Mouse (Mus musculus): ENCODE measurements around the gene Shq1. TPM values are rescaled to one million over a fixed set of nuclear protein-coding genes. Genes with fewer than 3 reads are reported as not detected.

Gene Shq1
- polyA plus RNA-seq, 1 experiment from 2014 or later = 12.5 TPM

DNA sequence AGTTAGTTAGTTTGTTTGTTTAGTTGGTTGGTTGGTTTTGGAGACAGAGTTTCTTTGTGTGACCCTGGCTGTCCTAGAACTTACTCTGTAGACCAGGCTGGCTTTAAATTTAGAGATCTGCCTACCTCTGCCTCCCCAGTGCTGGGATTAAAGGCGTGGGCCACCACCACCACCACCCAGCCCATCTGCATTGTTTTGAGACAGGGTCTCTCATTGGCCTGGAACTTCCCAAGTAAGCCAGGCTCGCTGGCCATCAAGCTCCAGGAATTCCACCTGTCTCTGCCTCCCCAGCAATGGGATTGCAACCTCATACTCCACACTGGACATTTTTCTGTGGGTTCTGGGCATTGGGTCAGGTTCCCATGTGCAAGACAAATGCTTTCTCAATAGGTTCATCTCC is 15.4 kb upstream of the Shq1 start:
- no peak overlapping the region for H3K9ac ChIP-seq (ENCODE audit: low read depth, low read length)
- no peak overlapping the region for H3K27ac ChIP-seq (replicated peaks; ENCODE audit: low read depth, low read length)
- H3K9me3 ChIP-seq (ENCODE audit: control insufficient read depth, low read length) = no peaks in the 10 kb centered on the region
- no peaks in the 10 kb centered on the region for H3K36me3 ChIP-seq (ENCODE audit: control insufficient read depth, insufficient read depth, low read length)
- H3K4me1 ChIP-seq (ENCODE audit: control insufficient read depth, insufficient read depth, low read length) = no peaks in the 10 kb centered on the region
- H3K4me2 ChIP-seq (ENCODE audit: low read depth, low read length) = no peak overlapping the region
- whole genome bisulfite sequencing = 76% methylated on average over 2 of the region's 2 CpGs
- ATAC-seq (ENCODE audit: low read depth) (no peak), DNase-seq (ENCODE audit: low spot score) (no peak)
- H3K4me3 ChIP-seq (ENCODE audit: low read depth, low read length) = no peak overlapping the region
- no peaks in the 10 kb centered on the region for H3K27me3 ChIP-seq (replicated peaks; ENCODE audit: control insufficient read depth, insufficient read depth, low read length)

DNA sequence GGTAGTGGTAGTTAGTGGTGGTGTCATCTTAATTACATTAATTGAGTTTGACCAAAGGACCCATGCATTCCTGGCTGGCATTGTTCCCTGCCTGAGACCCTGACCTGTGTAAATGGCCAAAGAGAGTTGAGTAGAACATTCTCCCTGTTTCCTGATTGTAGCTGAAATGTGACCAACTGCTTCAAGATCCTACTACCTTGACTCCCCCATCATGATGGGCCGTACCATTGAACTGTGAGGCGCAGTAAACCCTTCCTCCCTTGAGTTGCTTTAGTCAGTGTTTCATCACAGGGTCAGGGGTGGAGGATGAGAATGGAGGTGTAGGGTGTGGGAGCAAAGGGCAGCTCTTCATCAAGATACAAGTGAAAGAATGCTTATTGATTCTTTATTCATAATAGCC is 7.7 kb upstream of the Shq1 start:
- Histone ChIP-seq H3K4me2 (ENCODE audit: low read depth, low read length) (no peak overlapping the region), H3K36me3 (ENCODE audit: control insufficient read depth, insufficient read depth, low read length) (no peaks in the 10 kb centered on the region), H3K27ac (replicated peaks; ENCODE audit: low read depth, low read length) (no peak overlapping the region), H3K9me3 (ENCODE audit: control insufficient read depth, low read length) (no peaks in the 10 kb centered on the region), H3K4me3 (ENCODE audit: low read depth, low read length) (no peak overlapping the region), H3K9ac (ENCODE audit: low read depth, low read length) (no peak overlapping the region), H3K27me3 (replicated peaks; ENCODE audit: control insufficient read depth, insufficient read depth, low read length) (no peaks in the 10 kb centered on the region), H3K4me1 (ENCODE audit: control insufficient read depth, insufficient read depth, low read length) (no peaks in the 10 kb centered on the region)
- DNase-seq (ENCODE audit: low spot score) = no peak
- ATAC-seq (ENCODE audit: low read depth) = no peak
- 91% methylated on average over 2 of the region's 2 CpGs for WGBS

DNA sequence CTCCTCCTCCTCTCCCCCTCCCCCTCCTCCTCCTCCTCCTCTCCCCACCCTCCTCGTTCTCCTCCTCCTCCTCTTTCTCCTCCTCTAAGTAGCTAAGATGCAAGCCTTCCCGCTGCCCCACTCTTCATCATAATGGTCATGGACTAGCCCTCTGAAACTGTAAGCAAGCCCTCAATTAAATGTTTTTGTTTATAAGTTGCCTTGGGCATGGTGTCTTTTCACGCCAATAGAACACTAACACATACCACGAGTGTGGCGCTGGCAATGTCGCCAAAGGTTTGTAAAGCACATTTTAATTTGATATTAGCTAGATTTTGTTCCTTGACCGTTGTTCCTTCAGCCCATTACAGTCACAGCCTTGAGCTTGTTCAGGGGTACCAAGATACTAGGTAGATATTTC is 5.5 kb upstream of the Shq1 start:
- no peak overlapping the region for H3K27ac ChIP-seq (replicated peaks; ENCODE audit: low read depth, low read length)
- no peaks in the 10 kb centered on the region for H3K36me3 ChIP-seq (ENCODE audit: control insufficient read depth, insufficient read depth, low read length)
- H3K27me3 ChIP-seq (replicated peaks; ENCODE audit: control insufficient read depth, insufficient read depth, low read length) = no peaks in the 10 kb centered on the region
- H3K4me1 ChIP-seq (ENCODE audit: control insufficient read depth, insufficient read depth, low read length) = peaks cover 2% of the 10 kb centered on the region; the same call in 1 of the 2 replicates
- no peak overlapping the region for H3K4me3 ChIP-seq (ENCODE audit: low read depth, low read length)
- H3K4me2 ChIP-seq (ENCODE audit: low read depth, low read length) = no peak overlapping the region
- ATAC-seq (ENCODE audit: low read depth) (no peak), DNase-seq (ENCODE audit: low spot score) (no peak)
- no peak overlapping the region for H3K9ac ChIP-seq (ENCODE audit: low read depth, low read length)
- WGBS = 89% methylated on average over 7 of the region's 7 CpGs
- H3K9me3 ChIP-seq (ENCODE audit: control insufficient read depth, low read length) = no peaks in the 10 kb centered on the region

DNA sequence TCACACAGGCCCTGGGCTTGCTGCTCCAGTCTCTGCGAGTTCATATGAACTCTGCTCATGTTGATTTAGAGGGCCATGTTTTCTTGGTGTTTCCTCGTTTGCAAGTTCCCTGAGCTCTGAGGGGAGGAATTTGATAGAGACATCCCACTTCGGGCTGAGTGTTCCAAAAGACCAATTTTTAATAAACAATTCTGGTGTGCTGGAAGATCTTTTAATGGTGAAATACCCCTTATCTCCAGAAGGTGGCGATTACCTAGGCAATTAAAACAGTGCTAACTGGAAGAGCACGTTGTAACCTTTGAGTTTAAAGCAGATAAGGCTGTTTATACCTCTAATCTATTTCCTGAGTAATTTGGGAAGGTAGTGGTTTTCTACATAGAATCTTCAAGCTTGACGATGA is 4.0 kb upstream of the Shq1 start:
- Histone ChIP-seq H3K4me3 (ENCODE audit: low read depth, low read length) (no peak overlapping the region), H3K4me1 (ENCODE audit: control insufficient read depth, insufficient read depth, low read length) (peaks cover 4% of the 10 kb centered on the region; the same call in 1 of the 2 replicates), H3K27me3 (replicated peaks; ENCODE audit: control insufficient read depth, insufficient read depth, low read length) (no peaks in the 10 kb centered on the region), H3K36me3 (ENCODE audit: control insufficient read depth, insufficient read depth, low read length) (no peaks in the 10 kb centered on the region), H3K27ac (replicated peaks; ENCODE audit: low read depth, low read length) (no peak overlapping the region), H3K4me2 (ENCODE audit: low read depth, low read length) (no peak overlapping the region), H3K9ac (ENCODE audit: low read depth, low read length) (no peak overlapping the region), H3K9me3 (ENCODE audit: control insufficient read depth, low read length) (no peaks in the 10 kb centered on the region)
- WGBS = 27% methylated on average over 6 of the region's 6 CpGs
- DNase-seq (ENCODE audit: low spot score) = peak; percentile 52
- ATAC-seq (ENCODE audit: low read depth) = no peak

DNA sequence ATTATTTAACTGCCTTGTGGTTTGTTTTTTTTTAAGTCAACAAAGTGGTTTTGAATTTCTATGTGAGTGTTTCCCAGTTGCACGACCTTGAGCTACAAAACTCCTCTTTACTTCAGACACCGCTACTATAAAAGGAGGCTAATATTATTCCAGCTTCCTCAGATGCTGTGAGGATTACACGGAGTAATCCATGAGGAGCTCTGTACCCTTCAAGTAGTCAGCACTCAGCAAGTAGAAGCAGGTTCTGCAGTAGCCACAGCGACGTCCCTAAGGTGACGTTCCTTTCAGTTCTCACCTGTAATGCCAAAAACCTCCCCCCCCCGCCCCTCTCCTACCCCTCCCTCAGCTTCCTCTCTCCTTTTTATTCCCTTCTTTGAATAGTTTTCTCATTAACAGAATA is 444 bp upstream of the Shq1 start:
- ATAC-seq (ENCODE audit: low read depth) (no peak), DNase-seq (ENCODE audit: low spot score) (no peak)
- H3K9me3 ChIP-seq (ENCODE audit: control insufficient read depth, low read length) = no peaks in the 10 kb centered on the region
- no peaks in the 10 kb centered on the region for H3K27me3 ChIP-seq (replicated peaks; ENCODE audit: control insufficient read depth, insufficient read depth, low read length)
- no peak overlapping the region for H3K27ac ChIP-seq (replicated peaks; ENCODE audit: low read depth, low read length)
- H3K4me1 ChIP-seq (ENCODE audit: control insufficient read depth, insufficient read depth, low read length) = peaks cover 4% of the 10 kb centered on the region; the same call in 1 of the 2 replicates
- no peaks in the 10 kb centered on the region for H3K36me3 ChIP-seq (ENCODE audit: control insufficient read depth, insufficient read depth, low read length)
- H3K4me3 ChIP-seq (ENCODE audit: low read depth, low read length) = peak overlapping the region; percentile 94
- H3K4me2 ChIP-seq (ENCODE audit: low read depth, low read length) = peak overlapping the region; percentile 92
- H3K9ac ChIP-seq (ENCODE audit: low read depth, low read length) = peak overlapping the region; percentile 77
- WGBS = 10% methylated on average over 7 of the region's 7 CpGs

DNA sequence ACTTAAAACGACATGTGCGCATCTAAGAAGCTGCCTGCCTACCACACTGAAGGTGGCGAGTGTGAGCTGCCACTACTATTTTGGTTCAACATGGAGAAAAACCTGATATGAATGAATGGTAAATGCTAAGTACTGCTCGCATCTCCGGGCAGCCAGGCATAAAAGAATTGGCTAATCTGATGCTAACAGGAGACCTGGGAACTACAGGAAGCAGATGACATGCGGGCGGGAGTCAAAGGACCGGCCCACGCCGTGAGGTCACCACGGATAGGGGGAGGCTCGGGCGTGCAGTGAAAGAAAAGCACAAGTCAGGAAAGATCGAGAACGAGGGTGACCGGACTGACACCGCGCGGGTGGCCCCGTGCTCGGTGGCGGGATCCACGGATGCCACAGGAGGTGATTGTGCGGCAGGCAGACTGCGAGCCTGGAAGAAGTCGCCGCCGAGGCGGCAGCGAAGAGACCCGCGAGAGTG is 551 bp downstream of the Shq1 start:
- no peak overlapping the region for H3K27ac ChIP-seq (replicated peaks; ENCODE audit: low read depth, low read length)
- WGBS = under 1% methylated on average over 23 of the region's 32 CpGs
- H3K9me3 ChIP-seq (ENCODE audit: control insufficient read depth, low read length) = no peaks in the 10 kb centered on the region
- H3K27me3 ChIP-seq (replicated peaks; ENCODE audit: control insufficient read depth, insufficient read depth, low read length) = no peaks in the 10 kb centered on the region
- peaks cover 4% of the 10 kb centered on the region; the same call in 1 of the 2 replicates for H3K4me1 ChIP-seq (ENCODE audit: control insufficient read depth, insufficient read depth, low read length)
- peak overlapping the region; percentile 92 for H3K4me2 ChIP-seq (ENCODE audit: low read depth, low read length)
- no peaks in the 10 kb centered on the region for H3K36me3 ChIP-seq (ENCODE audit: control insufficient read depth, insufficient read depth, low read length)
- ATAC-seq (ENCODE audit: low read depth) = peak; percentile 45
- peak overlapping the region; percentile 77 for H3K9ac ChIP-seq (ENCODE audit: low read depth, low read length)
- H3K4me3 ChIP-seq (ENCODE audit: low read depth, low read length) = peak overlapping the region; percentile 94
- DNase-seq (ENCODE audit: low spot score) = peak; percentile 32

DNA sequence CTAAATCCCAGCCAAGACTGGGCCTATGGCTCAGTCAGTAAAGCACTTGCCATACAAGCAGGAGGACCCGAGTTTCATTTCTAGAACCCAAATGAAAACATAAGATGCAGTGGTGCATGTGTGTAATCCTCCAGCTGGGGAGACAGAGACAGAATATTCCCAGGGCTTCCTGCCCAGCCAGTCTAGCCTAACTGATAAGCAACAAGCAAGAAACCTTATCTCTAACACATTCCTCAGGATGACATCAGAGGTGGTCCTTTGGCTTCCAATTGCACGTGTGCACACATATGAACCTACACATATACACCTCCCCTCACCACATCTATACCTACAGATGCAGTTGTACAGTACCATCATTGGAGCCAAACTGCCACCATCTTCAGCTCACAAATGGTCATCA is 2.1 kb downstream of the Shq1 start:
- H3K9me3 ChIP-seq (ENCODE audit: control insufficient read depth, low read length) = no peaks in the 10 kb centered on the region
- 73% methylated on average over 2 of the region's 2 CpGs for WGBS
- DNase-seq (ENCODE audit: low spot score) = no peak
- H3K4me2 ChIP-seq (ENCODE audit: low read depth, low read length) = no peak overlapping the region
- peaks cover 4% of the 10 kb centered on the region; the same call in 1 of the 2 replicates for H3K4me1 ChIP-seq (ENCODE audit: control insufficient read depth, insufficient read depth, low read length)
- H3K27ac ChIP-seq (replicated peaks; ENCODE audit: low read depth, low read length) = no peak overlapping the region
- ATAC-seq (ENCODE audit: low read depth) = no peak
- no peak overlapping the region for H3K9ac ChIP-seq (ENCODE audit: low read depth, low read length)
- peaks cover 11% of the 10 kb centered on the region for H3K36me3 ChIP-seq (ENCODE audit: control insufficient read depth, insufficient read depth, low read length)
- no peak overlapping the region for H3K4me3 ChIP-seq (ENCODE audit: low read depth, low read length)
- no peaks in the 10 kb centered on the region for H3K27me3 ChIP-seq (replicated peaks; ENCODE audit: control insufficient read depth, insufficient read depth, low read length)

DNA sequence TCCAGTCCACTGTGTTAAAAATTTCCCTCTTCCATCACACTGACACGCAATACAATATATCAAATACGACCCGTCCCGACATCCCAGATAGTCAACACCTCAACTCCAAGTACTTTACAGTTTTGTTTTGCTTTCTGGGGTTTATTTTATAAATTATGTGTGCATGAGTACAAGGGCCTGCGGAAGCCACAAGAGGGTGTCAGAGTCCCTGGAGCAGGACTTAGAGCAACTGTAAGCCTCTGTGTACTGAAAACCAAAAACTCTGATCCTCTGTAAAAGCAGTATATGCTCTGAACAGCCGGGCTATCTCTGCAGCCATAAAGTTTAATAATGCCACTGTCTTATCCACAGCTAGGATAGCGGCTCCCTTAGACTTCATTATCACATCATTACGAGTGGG is 3.3 kb downstream of the Shq1 start:
- 85% methylated on average over 8 of the region's 8 CpGs for WGBS
- Histone ChIP-seq H3K9ac (ENCODE audit: low read depth, low read length) (no peak overlapping the region), H3K4me1 (ENCODE audit: control insufficient read depth, insufficient read depth, low read length) (peaks cover 4% of the 10 kb centered on the region; the same call in 1 of the 2 replicates), H3K4me3 (ENCODE audit: low read depth, low read length) (no peak overlapping the region), H3K27me3 (replicated peaks; ENCODE audit: control insufficient read depth, insufficient read depth, low read length) (no peaks in the 10 kb centered on the region), H3K27ac (replicated peaks; ENCODE audit: low read depth, low read length) (no peak overlapping the region), H3K4me2 (ENCODE audit: low read depth, low read length) (no peak overlapping the region), H3K36me3 (ENCODE audit: control insufficient read depth, insufficient read depth, low read length) (peaks cover 14% of the 10 kb centered on the region), H3K9me3 (ENCODE audit: control insufficient read depth, low read length) (no peaks in the 10 kb centered on the region)
- no peak for ATAC-seq (ENCODE audit: low read depth)
- DNase-seq (ENCODE audit: low spot score) = no peak

DNA sequence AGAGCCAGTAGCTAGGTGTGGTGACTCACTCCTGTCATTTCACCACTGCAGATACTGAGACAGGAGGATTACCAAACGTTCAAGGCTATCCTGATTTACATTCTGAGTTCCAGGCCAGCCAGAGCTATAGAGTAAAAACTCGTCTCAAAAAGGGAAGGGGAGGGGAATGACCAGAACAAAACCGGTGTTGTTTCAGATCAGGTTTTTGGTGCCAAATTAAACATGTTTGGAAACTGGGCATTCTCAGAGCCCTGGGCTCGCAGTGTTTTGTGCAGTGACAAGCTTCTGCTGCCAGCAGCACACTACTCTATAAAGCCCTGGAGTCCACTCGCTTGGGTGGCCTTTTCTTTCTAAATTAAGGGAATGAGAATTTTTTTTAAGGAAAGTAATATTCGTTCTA is 8.7 kb downstream of the Shq1 start:
- DNase-seq (ENCODE audit: low spot score) (no peak), ATAC-seq (ENCODE audit: low read depth) (no peak)
- H3K9me3 ChIP-seq (ENCODE audit: control insufficient read depth, low read length) = no peaks in the 10 kb centered on the region
- H3K27me3 ChIP-seq (replicated peaks; ENCODE audit: control insufficient read depth, insufficient read depth, low read length) = no peaks in the 10 kb centered on the region
- H3K4me3 ChIP-seq (ENCODE audit: low read depth, low read length) = no peak overlapping the region
- H3K36me3 ChIP-seq (ENCODE audit: control insufficient read depth, insufficient read depth, low read length) = peaks cover 29% of the 10 kb centered on the region
- H3K27ac ChIP-seq (replicated peaks; ENCODE audit: low read depth, low read length) = no peak overlapping the region
- no peak overlapping the region for H3K4me2 ChIP-seq (ENCODE audit: low read depth, low read length)
- H3K4me1 ChIP-seq (ENCODE audit: control insufficient read depth, insufficient read depth, low read length) = no peaks in the 10 kb centered on the region; the same call in 1 of the 2 replicates
- no peak overlapping the region for H3K9ac ChIP-seq (ENCODE audit: low read depth, low read length)
- 67% methylated on average over 6 of the region's 6 CpGs for WGBS

Measured in embryonic facial prominence, embryonic 14.5 days (tissue).